Mouse (Mus musculus) kidney, postnatal 14 days (tissue): ENCODE results near the gene Prss21.
A peak's percentile ranks its signal among the peaks of the same experiment; 100 is the strongest.
"Not testable (repeated sequence)": the region's sequence is repeated elsewhere in the genome, so short reads cannot be mapped to it uniquely, and the experiment has no call there.

Experiments used
- DNase-seq: peaks from one replicate; pipeline ENCODE4 v3.0.0; 2022; ENCODE audit warnings: mixed read lengths

Gene Prss21

GRCm38 (mm10) chr17:23868513-23868912 lies 657 bp downstream of the Prss21 start:
- DNase-seq, result no peak

DNA sequence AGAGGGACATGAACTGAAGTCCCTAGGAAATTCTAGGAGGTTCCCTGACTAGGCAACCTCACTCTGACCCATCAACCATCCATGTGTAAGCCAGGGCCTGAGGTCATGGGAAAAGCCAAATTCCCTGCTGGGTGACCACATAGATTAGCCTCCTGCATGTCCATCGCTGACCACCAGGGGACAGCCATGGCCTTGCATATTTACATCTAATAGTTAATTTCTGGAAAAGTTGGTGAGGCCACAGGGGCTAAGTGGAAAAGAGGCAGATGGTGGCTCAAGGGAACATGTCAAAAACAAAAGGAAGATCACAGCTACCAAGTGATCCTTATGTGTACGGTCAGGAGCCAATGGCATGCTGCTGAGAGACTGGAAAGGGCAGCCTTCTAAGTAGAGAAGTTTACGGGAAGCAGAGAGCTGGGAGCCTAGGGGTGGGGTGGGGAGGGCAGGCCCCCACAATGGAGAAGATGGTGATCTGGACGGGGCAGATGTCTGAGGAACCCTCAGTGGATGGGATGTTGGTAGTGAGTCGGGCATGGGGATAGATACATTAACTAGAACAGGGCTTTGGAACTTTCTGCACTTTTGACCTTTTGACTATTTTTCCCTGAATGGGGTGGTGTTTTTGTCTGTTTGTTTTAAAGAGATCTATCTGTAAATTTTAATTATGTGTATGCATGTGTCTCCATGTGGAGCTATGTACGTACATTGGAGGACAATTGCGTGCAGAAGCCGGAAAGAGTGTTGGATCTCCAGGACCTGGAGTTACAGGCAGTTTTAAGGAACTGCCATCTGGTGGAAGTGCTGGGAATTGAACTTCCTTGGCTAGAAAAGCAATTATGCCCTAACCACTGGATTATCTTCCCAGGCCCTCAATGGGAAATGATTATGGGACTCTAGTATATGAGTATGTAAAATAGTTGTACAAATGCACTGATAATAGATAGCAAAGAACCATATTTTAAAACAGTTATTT lies 6.3 kb downstream of the Prss21 start:
- peak; percentile 68 for DNase-seq

DNA sequence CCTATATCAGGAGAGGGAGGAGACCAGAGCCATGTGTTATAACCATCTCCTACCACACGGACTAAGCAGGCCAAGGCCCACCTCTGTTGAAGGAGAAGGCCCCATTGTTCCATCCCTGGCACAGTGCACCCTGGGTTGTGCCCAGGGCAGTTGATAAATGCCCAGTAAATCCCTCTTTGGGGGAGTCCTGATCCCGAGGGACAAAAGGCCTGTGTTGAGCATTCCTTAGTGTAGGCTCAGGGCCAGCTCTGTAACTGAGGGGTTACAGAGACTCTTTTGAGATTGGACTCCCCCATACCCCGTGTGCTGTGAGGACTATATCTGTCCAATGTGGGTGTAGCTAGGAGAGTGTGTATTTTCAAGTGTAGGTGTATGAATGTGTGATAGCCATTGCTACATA lies 8.9 kb downstream of the Prss21 start:
- DNase-seq, result no peak

GRCm38 (mm10) chr17:23877166-23877565 lies 9.3 kb downstream of the Prss21 start:
- DNase-seq, result no peak

- DNase-seq, result not testable (repeated sequence)
Measured at GRCm38 (mm10) chr17:23880576-23880975, 12.7 kb downstream of the Prss21 start, which contains the start of the genes Dcpp1 and Dcpp2. Gene Dcpp1 (plus strand): TSS chr17:23880876. Gene Dcpp2 (plus strand): TSS chr17:23880880.

DNA sequence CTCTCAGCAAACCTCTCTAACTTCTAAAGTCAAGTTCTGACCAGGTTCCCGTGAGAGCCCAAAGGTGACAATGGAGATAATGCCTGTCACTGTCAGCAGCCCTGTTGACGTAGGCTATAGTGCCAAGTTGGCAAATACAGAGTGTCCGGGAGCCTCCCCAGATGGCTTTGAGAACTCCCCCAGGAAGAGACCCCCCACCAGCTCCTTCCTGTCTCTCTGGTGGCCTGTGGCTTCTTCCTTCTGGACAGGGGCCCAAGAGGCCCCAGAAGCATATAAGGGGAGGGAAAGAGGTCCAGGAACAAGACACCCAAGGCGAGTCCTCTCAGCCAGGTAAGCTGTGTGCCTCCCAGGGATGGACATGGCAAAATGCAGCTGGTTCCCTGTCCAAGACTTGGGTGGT lies 49.3 kb downstream of the Prss21 start, which contains the start of gene Dcpp3:
TSS of gene Dcpp3 (plus strand) at position 301 of the 400 bp plus-strand sequence.
- DNase-seq, result not testable (repeated sequence)
